Mouse (Mus musculus): ENCODE measurements around the gene Mecr.

DNA sequence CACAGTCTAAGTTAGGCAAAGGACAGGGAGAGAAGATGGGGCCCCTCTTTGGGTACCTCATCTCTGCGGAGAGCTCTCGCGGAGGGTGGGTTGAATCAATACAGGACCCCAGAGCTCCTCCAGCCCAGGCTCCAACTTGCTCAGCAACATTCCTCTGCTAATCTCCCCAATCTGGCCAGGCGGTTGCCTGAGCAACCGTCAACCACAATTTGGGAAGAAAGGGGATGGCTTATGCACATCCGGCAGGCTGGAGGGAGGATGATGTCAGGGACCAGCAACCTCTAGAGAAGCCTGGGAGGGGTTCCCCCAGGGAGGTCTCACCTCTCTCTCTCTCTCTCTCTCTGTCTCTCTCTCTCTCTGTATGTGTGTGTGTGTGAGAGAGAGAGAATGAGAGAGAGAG lies 16.4 kb upstream of the Mecr start:
- TF ChIP-seq MAX (IDR thresholded peaks at IDR 0.05; ENCODE audit: low read depth) (no peak), MYOG (IDR thresholded peaks at IDR 0.05; ENCODE audit: control insufficient read depth in 1 of 3, insufficient read depth in 1 of 3, insufficient read length in 2 of 3, low read depth in 2 of 3) (no peak)
